Mouse (Mus musculus) heart, embryonic 14.5 days (tissue): ENCODE results near the gene Theg. TPM values are rescaled to one million over a fixed set of nuclear protein-coding genes. Genes with fewer than 3 reads are reported as not detected.

ENCODE experiments used
- ATAC-seq: fragments of 200-750 bp; cut with Nextera tagmentation; 2 replicates; pipeline ENCODE4 v1.8.0; 2017; ENCODE audit warnings: low read depth, moderate TSS enrichment; ENCODE audit not compliant: insufficient number of reproducible peaks, insufficient read depth, low FRiP score
- H3K27ac ChIP-seq, 2 experiments: fragments of 200-500 bp in 1 of 2; fragments of 300-500 bp in 1 of 2; sonication (generic) in 1 of 2; replicated peaks in 1 of 2; 2 replicates each; pipeline ENCODE4 v1.5.1; 2012 to 2014; ENCODE audit warnings: low read depth in 2 of 2, low read length in 2 of 2, control low read depth in 1 of 2, mild to moderate bottlenecking in 1 of 2, mixed read lengths in 1 of 2; ENCODE audit not compliant: control insufficient read depth in 1 of 2, insufficient read depth in 1 of 2
- H3K27me3 ChIP-seq: fragments of 300-500 bp; sonication (generic); 2 replicates; pipeline ENCODE4 v1.6.1; 2014; ENCODE audit warnings: mild to moderate bottlenecking, low read length, control low read depth; ENCODE audit not compliant: control insufficient read depth, insufficient read depth
- H3K36me3 ChIP-seq: fragments of 300-500 bp; sonication (generic); 2 replicates; pipeline ENCODE4 v1.6.1; 2014; ENCODE audit warnings: mild to moderate bottlenecking, control low read depth, low read length, mixed read lengths; ENCODE audit not compliant: control insufficient read depth, insufficient read depth
- H3K4me1 ChIP-seq, 2 experiments: fragments of 200-500 bp in 1 of 2; fragments of 300-500 bp in 1 of 2; sonication (generic) in 1 of 2; 2 replicates each; pipeline ENCODE4 v1.6.1; 2012 to 2014; ENCODE audit warnings: low read length in 2 of 2, control low read depth in 1 of 2, mixed read lengths in 1 of 2; ENCODE audit not compliant: control insufficient read depth in 2 of 2, insufficient read depth in 2 of 2
- H3K4me2 ChIP-seq: fragments of 300-500 bp; sonication (generic); 2 replicates; pipeline ENCODE4 v1.6.1; 2014; ENCODE audit warnings: mild to moderate bottlenecking, low read length
- H3K4me3 ChIP-seq, 2 experiments: fragments of 200-500 bp in 1 of 2; fragments of 300-500 bp in 1 of 2; sonication (generic) in 1 of 2; 2 replicates each; pipeline ENCODE4 v1.5.1; 2012 to 2014; ENCODE audit warnings: low read length in 2 of 2, mild to moderate bottlenecking in 2 of 2, control low read depth in 1 of 2, low read depth in 1 of 2, moderate library complexity in 1 of 2; ENCODE audit not compliant: control insufficient read depth in 1 of 2, insufficient read depth in 1 of 2
- H3K9ac ChIP-seq: fragments of 300-500 bp; sonication (generic); 2 replicates; pipeline ENCODE4 v1.6.1; 2014; ENCODE audit warnings: mild to moderate bottlenecking, low read length
- H3K9me3 ChIP-seq: fragments of 300-500 bp; sonication (generic); 2 replicates; pipeline ENCODE4 v1.6.1; 2016; ENCODE audit warnings: low read length, control low read depth; ENCODE audit not compliant: control insufficient read depth
- WGBS: fragments of 180-500 bp; shearing (Covaris S2); extraction: QIAGEN DNeasy Blood & Tissue Kit; methylation state at CpG from one replicate; pipeline ENCODE4 v1.1.7; 2014; 5-methylcytosine and 5-hydroxymethylcytosine counted together
- microRNA-seq: library from miRNA; unstranded; fragments of <30 nt; microRNA quantifications from one replicate; pipeline ENCODE4, GENCODE M21; 2016
- polyA plus RNA-seq: library from polyadenylated mRNA; unstranded; fragments of >200 nt; fragmentation: Nextera tagmentation; extraction: Ambion mirVana; gene quantifications from 2 replicates; pipeline ENCODE4 v1.2.1, GENCODE M21; 2014

The Theg gene
- polyA plus RNA-seq, 1 experiment from 2014 or later: not detected

DNA sequence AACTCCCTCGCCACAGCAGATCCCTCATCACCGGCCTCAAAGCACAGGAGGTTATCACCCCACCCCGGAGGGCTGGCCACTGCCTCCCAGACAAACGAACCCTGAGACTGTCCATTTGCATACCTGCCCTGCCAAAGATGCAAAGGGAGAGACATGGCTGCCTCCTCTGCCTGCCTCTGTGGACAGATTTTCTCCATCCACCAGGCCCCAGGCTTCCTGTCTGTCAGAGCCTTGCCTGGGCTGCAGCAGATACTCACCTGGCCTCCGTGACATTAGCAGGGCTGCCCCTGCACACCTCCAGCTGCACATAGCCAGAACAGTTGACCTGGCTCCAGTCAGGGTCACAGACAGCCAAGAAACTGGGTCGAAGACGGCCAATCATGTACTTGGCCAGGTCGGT, 56.9 kb downstream of the Theg start:
- no peak overlapping the region for H3K9ac ChIP-seq
- H3K27ac ChIP-seq: no peak overlapping the region
- no peak overlapping the region for H3K4me3 ChIP-seq
- H3K4me1 ChIP-seq: peaks cover 2 to 8% of the 10 kb centered on the region in 2 experiments
- H3K36me3 ChIP-seq: peaks cover 10% of the 10 kb centered on the region
- no peak overlapping the region for H3K4me2 ChIP-seq
- H3K9me3 ChIP-seq: no peaks in the 10 kb centered on the region
- H3K27me3 ChIP-seq: no peaks in the 10 kb centered on the region
- no peak for ATAC-seq
- WGBS: 61% methylated on average over 8 of the region's 8 CpGs

DNA sequence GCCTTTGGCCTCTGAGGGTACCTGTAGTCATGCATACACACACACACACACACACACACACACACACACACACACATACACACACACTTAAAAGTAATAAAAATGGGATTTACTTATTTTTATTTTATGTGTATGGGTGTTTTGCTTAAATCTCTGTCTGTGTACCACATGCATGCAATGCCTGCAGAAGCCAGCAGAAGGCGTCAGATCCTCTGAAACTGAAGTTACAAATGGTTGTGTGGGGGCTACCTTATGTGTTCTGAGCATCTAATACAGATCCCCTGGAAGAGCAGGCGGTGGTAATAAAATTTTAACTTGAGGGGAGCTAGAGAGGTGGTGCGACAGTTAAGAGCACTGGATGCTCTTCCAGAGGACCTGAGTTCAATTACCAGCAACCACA, 59.0 kb downstream of the Theg start:
- no peak overlapping the region for H3K27ac ChIP-seq
- H3K4me1 ChIP-seq: peaks cover 0 to 6% of the 10 kb centered on the region in 2 experiments; a peak in 2 of 4 replicates
- no peak overlapping the region for H3K4me3 ChIP-seq
- no peak overlapping the region for H3K4me2 ChIP-seq
- peaks cover 10% of the 10 kb centered on the region for H3K36me3 ChIP-seq
- no peak overlapping the region for H3K9ac ChIP-seq
- no peaks in the 10 kb centered on the region for H3K27me3 ChIP-seq
- ATAC-seq: no peak
- WGBS: 77% methylated on average over 3 of the region's 3 CpGs
- no peaks in the 10 kb centered on the region for H3K9me3 ChIP-seq

DNA sequence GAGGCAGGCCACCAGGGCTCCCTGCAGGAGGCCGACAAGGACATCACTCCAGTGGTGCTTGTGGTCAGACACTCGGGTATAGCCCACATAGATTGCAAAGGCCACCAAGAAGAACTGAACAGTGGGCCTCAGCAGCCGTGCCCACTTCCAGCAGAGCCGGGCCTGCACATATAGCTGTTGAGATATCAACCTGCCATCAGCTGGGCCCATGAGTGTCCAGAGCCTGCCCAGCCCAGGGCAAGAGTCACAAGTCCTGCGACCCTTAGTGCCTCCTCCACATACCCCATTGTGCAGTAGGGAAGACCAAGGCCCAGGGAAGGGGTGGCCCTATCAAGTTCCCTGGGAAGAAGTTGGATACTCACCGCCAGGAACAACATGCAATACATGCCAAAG, 59.7 kb downstream of the Theg start:
- no peak overlapping the region for H3K4me2 ChIP-seq
- WGBS: 89% methylated on average over 6 of the region's 6 CpGs
- no peak overlapping the region for H3K4me3 ChIP-seq
- H3K27ac ChIP-seq: no peak overlapping the region
- peaks cover 10% of the 10 kb centered on the region for H3K36me3 ChIP-seq
- no peaks in the 10 kb centered on the region for H3K9me3 ChIP-seq
- no peaks in the 10 kb centered on the region; a peak in 1 of 4 replicates for H3K4me1 ChIP-seq
- no peaks in the 10 kb centered on the region for H3K27me3 ChIP-seq
- ATAC-seq: no peak
- no peak overlapping the region for H3K9ac ChIP-seq

DNA sequence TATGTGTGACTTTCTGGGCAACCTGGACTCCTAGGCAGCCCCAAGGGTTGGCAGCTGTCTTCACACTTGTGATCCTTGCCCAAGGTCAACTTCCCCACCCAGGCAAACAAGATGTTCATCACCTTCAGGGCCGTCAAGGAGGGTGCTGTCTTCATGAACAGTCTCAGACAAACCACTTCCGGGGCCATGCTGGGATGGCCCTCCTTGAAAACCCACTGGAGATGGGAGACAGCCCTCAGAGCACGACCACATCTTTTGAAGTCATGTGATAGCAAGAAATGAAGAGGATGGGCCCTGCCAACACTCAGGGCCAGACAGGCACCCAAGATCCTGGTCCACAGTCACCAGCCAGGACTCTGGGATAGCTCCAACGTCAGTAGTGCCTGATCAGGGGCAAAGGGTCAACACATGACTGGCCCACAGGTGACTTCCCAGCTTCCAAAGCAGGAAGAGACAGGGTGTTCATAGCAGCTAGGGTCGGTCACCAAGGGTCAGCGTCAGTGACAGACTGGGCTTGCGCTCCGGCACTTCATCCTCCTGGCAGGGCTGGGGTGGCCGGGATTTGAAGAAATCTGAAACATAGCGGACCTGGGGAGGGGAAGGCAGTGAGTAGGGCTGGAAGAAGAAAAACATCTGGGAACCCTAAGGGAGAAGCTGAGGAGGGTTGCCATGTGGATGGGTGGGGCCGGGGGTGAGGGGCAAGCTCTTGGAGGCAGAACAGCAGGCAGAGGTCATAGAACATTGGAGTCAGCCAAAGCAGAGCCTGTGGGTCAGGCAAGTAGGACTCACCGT, 60.3 kb downstream of the Theg start:
- H3K4me2 ChIP-seq: no peak overlapping the region
- peaks cover 10% of the 10 kb centered on the region for H3K36me3 ChIP-seq
- no peaks in the 10 kb centered on the region for H3K4me1 ChIP-seq
- WGBS: 90% methylated on average over 12 of the region's 12 CpGs
- no peaks in the 10 kb centered on the region for H3K27me3 ChIP-seq
- ATAC-seq: no peak
- no peak overlapping the region for H3K9ac ChIP-seq
- H3K27ac ChIP-seq: no peak overlapping the region
- H3K9me3 ChIP-seq: no peaks in the 10 kb centered on the region
- H3K4me3 ChIP-seq: no peak overlapping the region

Small RNAs within 50 kb of the gene (microRNA-seq; reads per million reads assigned to microRNA genes)
- gene Mir6909: not detected

Other genes with a start within 250 kb of the Theg start
- gene Vmn2r82, start 230.8 kb downstream of the Theg start, polyA plus RNA-seq: not detected in 2 replicates
- not detected in 2 replicates for gene Vmn2r83, start 118.6 kb downstream of the Theg start, polyA plus RNA-seq
- 10.3 TPM in 2 replicates for gene Plpp2, start 53.5 kb downstream of the Theg start, polyA plus RNA-seq
- gene Mier2, start 32.1 kb downstream of the Theg start, polyA plus RNA-seq: 22.1 and 30.6 TPM in 2 replicates
- not detected in 2 replicates for gene C2cd4c, start 26.7 kb upstream of the Theg start, polyA plus RNA-seq
- gene Shc2, start 50.6 kb upstream of the Theg start, polyA plus RNA-seq: 1.5 and 1.6 TPM in 2 replicates
- gene Odf3l2, start 58.4 kb upstream of the Theg start, polyA plus RNA-seq: not detected in 2 replicates
- gene Madcam1, start 77.2 kb upstream of the Theg start, polyA plus RNA-seq: 1.00 and 1.8 TPM in 2 replicates
- gene Tpgs1, start 82.0 kb upstream of the Theg start, polyA plus RNA-seq: 44.5 and 48.2 TPM in 2 replicates
- gene Cdc34, start 94.9 kb upstream of the Theg start, polyA plus RNA-seq: 106 and 109 TPM in 2 replicates
- 0.77 and 0.94 TPM in 2 replicates for gene Gzmm, start 101.7 kb upstream of the Theg start, polyA plus RNA-seq
- gene Bsg, start 117.2 kb upstream of the Theg start, polyA plus RNA-seq: 989 and 1,200 TPM in 2 replicates
- 0.05 and 0.19 TPM in 2 replicates for gene Hcn2, start 129.3 kb upstream of the Theg start, polyA plus RNA-seq
- 20.2 and 27.4 TPM in 2 replicates for gene Polrmt, start 159.2 kb upstream of the Theg start, polyA plus RNA-seq
- gene Fgf22, start 167.7 kb upstream of the Theg start, polyA plus RNA-seq: 0.12 and 0.38 TPM in 2 replicates
- 54.4 and 62.5 TPM in 2 replicates for gene Rnf126, start 179.6 kb upstream of the Theg start, polyA plus RNA-seq
- 19.9 and 21.1 TPM in 2 replicates for gene Fstl3, start 189.9 kb upstream of the Theg start, polyA plus RNA-seq
- 0.08 TPM in 1 of 2 replicates, not detected in the other for gene Prss57, start 203.6 kb upstream of the Theg start, polyA plus RNA-seq
- gene Palm, start 206.2 kb upstream of the Theg start, polyA plus RNA-seq: 58.3 and 68.1 TPM in 2 replicates
- 0.61 and 1.5 TPM in 2 replicates for gene Misp, start 233.7 kb upstream of the Theg start, polyA plus RNA-seq